Mouse (Mus musculus): ENCODE measurements at regions not wholly inside any gene's neighbourhood (a gene's known extent, or its start where the extent isn't known, plus 50 kb on each side); places are given as distances from the start of the nearest gene placed in this dataset.

- H3K4me3 ChIP-seq (ENCODE audit: insufficient read depth in 1 of 2, low read depth in 2 of 2, low read length in 2 of 2): no peak overlapping the region
- H3K9ac ChIP-seq (replicated peaks): no peak overlapping the region
- no peak for TF ChIP-seq CTCF (IDR thresholded peaks at IDR 0.05; ENCODE audit: low read depth)
- TF ChIP-seq EP300 (IDR thresholded peaks at IDR 0.05; ENCODE audit: low read depth): no peak
- H3K9me3 ChIP-seq (ENCODE audit: control insufficient read depth, low read length): no peaks in the 10 kb centered on the region
- peaks cover 0 to 7% of the 10 kb centered on the region in 2 experiments; a peak in 2 of 4 replicates for H3K4me1 ChIP-seq (replicated peaks; ENCODE audit: control insufficient read depth in 2 of 2, insufficient read depth in 2 of 2, low read length in 1 of 2)
- H3K27me3 ChIP-seq (ENCODE audit: control insufficient read depth, insufficient read depth, low read length): no peaks in the 10 kb centered on the region
- no peak overlapping the region for H3K4me2 ChIP-seq (ENCODE audit: low read depth)
- H3K36me3 ChIP-seq (replicated peaks; ENCODE audit: control insufficient read depth, insufficient read depth, low read depth): no peaks in the 10 kb centered on the region
- DNase-seq (ENCODE audit: low read depth in 3 of 3, low spot score in 3 of 3) (no peak), ATAC-seq (ENCODE audit: insufficient read depth) (no peak)
- WGBS (ENCODE audit: insufficient replicate concordance): 57% methylated on average over 8 of the region's 8 CpGs
- no peak overlapping the region for H3K27ac ChIP-seq
Observed at GRCm38 (mm10) chrX:11959871-11960552, 200.1 kb downstream of the Bcor start.

GRCm38 (mm10) chrX:11961350-11961749 lies 198.8 kb downstream of the Bcor start:
- Histone ChIP-seq H3K4me2 (ENCODE audit: low read depth) (no peak overlapping the region), H3K9ac (replicated peaks) (no peak overlapping the region), H3K27me3 (ENCODE audit: control insufficient read depth, insufficient read depth, low read length) (no peaks in the 10 kb centered on the region), H3K27ac (no peak overlapping the region), H3K4me3 (ENCODE audit: insufficient read depth in 1 of 2, low read depth in 2 of 2, low read length in 2 of 2) (no peak overlapping the region), H3K4me1 (replicated peaks; ENCODE audit: control insufficient read depth in 2 of 2, insufficient read depth in 2 of 2, low read length in 1 of 2) (peaks cover 0 to 7% of the 10 kb centered on the region in 2 experiments; a peak in 2 of 4 replicates), H3K9me3 (ENCODE audit: control insufficient read depth, low read length) (no peaks in the 10 kb centered on the region), H3K36me3 (replicated peaks; ENCODE audit: control insufficient read depth, insufficient read depth, low read depth) (no peaks in the 10 kb centered on the region)
- WGBS (ENCODE audit: insufficient replicate concordance): 28% methylated on average over 2 of the region's 2 CpGs
- ATAC-seq (ENCODE audit: insufficient read depth) (no peak), DNase-seq (ENCODE audit: low read depth in 3 of 3, low spot score in 3 of 3) (no peak)
- TF ChIP-seq EP300 (IDR thresholded peaks at IDR 0.05; ENCODE audit: low read depth): no peak
- no peak for TF ChIP-seq CTCF (IDR thresholded peaks at IDR 0.05; ENCODE audit: low read depth)

- 69% methylated on average over 3 of the region's 3 CpGs for WGBS (ENCODE audit: insufficient replicate concordance)
- no peak for ATAC-seq (ENCODE audit: insufficient read depth)
- H3K4me2 ChIP-seq (ENCODE audit: low read depth): no peak overlapping the region
Observed at GRCm38 (mm10) chrX:11964428-11964827, 195.7 kb downstream of the Bcor start.

GRCm38 (mm10) chrX:11978679-11979078 lies 181.5 kb downstream of the Bcor start:
- Histone ChIP-seq H3K27me3 (ENCODE audit: control insufficient read depth, insufficient read depth, low read length) (no peaks in the 10 kb centered on the region), H3K4me2 (ENCODE audit: low read depth) (no peak overlapping the region), H3K4me1 (replicated peaks; ENCODE audit: control insufficient read depth in 2 of 2, insufficient read depth in 2 of 2, low read length in 1 of 2) (peaks cover 0 to 3% of the 10 kb centered on the region in 2 experiments; a peak in 1 of 4 replicates), H3K27ac (no peak overlapping the region), H3K9me3 (ENCODE audit: control insufficient read depth, low read length) (no peaks in the 10 kb centered on the region), H3K36me3 (replicated peaks; ENCODE audit: control insufficient read depth, insufficient read depth, low read depth) (no peaks in the 10 kb centered on the region), H3K4me3 (ENCODE audit: insufficient read depth in 1 of 2, low read depth in 2 of 2, low read length in 2 of 2) (no peak overlapping the region), H3K9ac (replicated peaks) (no peak overlapping the region)
- WGBS (ENCODE audit: insufficient replicate concordance): 52% methylated on average over 4 of the region's 4 CpGs
- TF ChIP-seq EP300 (IDR thresholded peaks at IDR 0.05; ENCODE audit: low read depth) (no peak), CTCF (IDR thresholded peaks at IDR 0.05; ENCODE audit: low read depth) (no peak)
- DNase-seq (ENCODE audit: low read depth in 3 of 3, low spot score in 3 of 3) (no peak), ATAC-seq (ENCODE audit: insufficient read depth) (no peak)

More at GRCm38 (mm10) chrX:11964428-11964827, 195.7 kb downstream of the Bcor start:
- H3K9ac ChIP-seq (replicated peaks): no peak overlapping the region
- no peak overlapping the region for H3K4me3 ChIP-seq (ENCODE audit: insufficient read depth in 1 of 2, low read depth in 2 of 2, low read length in 2 of 2)
- no peak overlapping the region for H3K27ac ChIP-seq
- peaks cover 0 to 7% of the 10 kb centered on the region in 2 experiments; a peak in 2 of 4 replicates for H3K4me1 ChIP-seq (replicated peaks; ENCODE audit: control insufficient read depth in 2 of 2, insufficient read depth in 2 of 2, low read length in 1 of 2)
- H3K9me3 ChIP-seq (ENCODE audit: control insufficient read depth, low read length): no peaks in the 10 kb centered on the region
- TF ChIP-seq EP300 (IDR thresholded peaks at IDR 0.05; ENCODE audit: low read depth) (no peak), CTCF (IDR thresholded peaks at IDR 0.05; ENCODE audit: low read depth) (no peak)
- no peak for DNase-seq (ENCODE audit: low read depth in 3 of 3, low spot score in 3 of 3)
- no peaks in the 10 kb centered on the region for H3K36me3 ChIP-seq (replicated peaks; ENCODE audit: control insufficient read depth, insufficient read depth, low read depth)
- H3K27me3 ChIP-seq (ENCODE audit: control insufficient read depth, insufficient read depth, low read length): no peaks in the 10 kb centered on the region

- ATAC-seq (ENCODE audit: insufficient read depth): no peak
- H3K27ac ChIP-seq: no peak overlapping the region
- no peak overlapping the region for H3K9ac ChIP-seq (replicated peaks)
- no peaks in the 10 kb centered on the region for H3K9me3 ChIP-seq (ENCODE audit: control insufficient read depth, low read length)
- no peak for DNase-seq (ENCODE audit: low read depth in 3 of 3, low spot score in 3 of 3)
- H3K4me2 ChIP-seq (ENCODE audit: low read depth): no peak overlapping the region
- WGBS (ENCODE audit: insufficient replicate concordance): 30% methylated on average over 1 of the region's 1 CpGs
- H3K4me1 ChIP-seq (replicated peaks; ENCODE audit: control insufficient read depth in 2 of 2, insufficient read depth in 2 of 2, low read length in 1 of 2): peaks cover 0 to 6% of the 10 kb centered on the region in 2 experiments; a peak in 2 of 4 replicates
- no peak overlapping the region for H3K4me3 ChIP-seq (ENCODE audit: insufficient read depth in 1 of 2, low read depth in 2 of 2, low read length in 2 of 2)
- no peak for TF ChIP-seq CTCF (IDR thresholded peaks at IDR 0.05; ENCODE audit: low read depth)
- no peak for TF ChIP-seq EP300 (IDR thresholded peaks at IDR 0.05; ENCODE audit: low read depth)
- no peaks in the 10 kb centered on the region for H3K27me3 ChIP-seq (ENCODE audit: control insufficient read depth, insufficient read depth, low read length)
- H3K36me3 ChIP-seq (replicated peaks; ENCODE audit: control insufficient read depth, insufficient read depth, low read depth): no peaks in the 10 kb centered on the region
Observed at GRCm38 (mm10) chrX:11983276-11983675, 176.9 kb downstream of the Bcor start.

Measured in liver, embryonic 14.5 days (tissue).